ENCODE assay signal across 9 mouse cellular contexts in genomic region chr2:127363696-127364095, GRCm38 (mm10). TPM values are rescaled to one million over a fixed set of nuclear protein-coding genes. Genes with fewer than 3 reads are reported as not detected.
DNase-seq lines count a peak whose midpoint lies in the region; ATAC-seq lines count a peak whose summit lies in the region.
"Had no signal": no experiment of that assay in that cellular context is flagged by ENCODE, and none has a peak within 500 bp of the region (broad histone marks: within the 10 kb centered on the region; RNA-seq: fewer than 3 reads in every experiment).

No protein-coding gene starts in this region.

- H3K4me2 ChIP-seq in heart, embryonic 14.5 days (ENCODE audit: low read length), result peak overlapping the region; percentile 85
- peak overlapping the region; percentile 71 for H3K4me2 ChIP-seq in forebrain, embryonic 12.5 days

- WGBS in heart, embryonic 14.5 days, result 3% methylated on average over 20 of the region's 20 CpGs
- WGBS in forebrain, embryonic 12.5 days, result 6% methylated on average over 20 of the region's 20 CpGs

- H3K4me1 ChIP-seq in heart, embryonic 14.5 days (ENCODE audit: control insufficient read depth in 2 of 2, insufficient read depth in 2 of 2, low read length in 2 of 2), result peaks cover 0 to 7% of the 10 kb centered on the region in 2 experiments; a peak in 2 of 4 replicates
- H3K4me1 ChIP-seq in forebrain, embryonic 12.5 days, result peaks cover 14% of the 10 kb centered on the region

- peaks cover 62% of the 10 kb centered on the region for H3K27me3 ChIP-seq in heart, embryonic 14.5 days (ENCODE audit: control insufficient read depth, insufficient read depth, low read length)
- peaks cover 91% of the 10 kb centered on the region for H3K27me3 ChIP-seq in forebrain, embryonic 12.5 days

- H3K9ac ChIP-seq in heart, embryonic 14.5 days (ENCODE audit: low read length), result peak overlapping the region; percentile 53; the same call in 1 of the 2 replicates
- no peak overlapping the region for H3K9ac ChIP-seq in forebrain, embryonic 12.5 days

- no peaks in the 10 kb centered on the region for H3K9me3 ChIP-seq in heart, embryonic 14.5 days (ENCODE audit: control insufficient read depth, low read length)
- H3K9me3 ChIP-seq in forebrain, embryonic 12.5 days, result no peaks in the 10 kb centered on the region
- H3K9me3 ChIP-seq: G1E had no signal

- no peak for DNase-seq in heart, adult 9 months (ENCODE audit: low spot score in 2 of 2)
- DNase-seq in kidney, postnatal 10 days, result peak; percentile 48
- peak; percentile 29 for DNase-seq in neural tube, embryonic 10.5 days (ENCODE audit: extremely low spot score, low spot score)
- DNase-seq in layer of hippocampus, postnatal 36 days, result no peak
- no peak for DNase-seq in spleen, postnatal 10 days (ENCODE audit: low spot score in 2 of 2)
- no peak for DNase-seq in gastrocnemius, postnatal 4 days (ENCODE audit: low spot score in 2 of 2)

- no peak overlapping the region for H3K27ac ChIP-seq in heart, embryonic 14.5 days (replicated peaks in 1 of 2; ENCODE audit: control insufficient read depth in 1 of 2, insufficient read depth in 1 of 2, low read depth in 2 of 2, low read length in 2 of 2)
- H3K27ac ChIP-seq in forebrain, embryonic 12.5 days, result no peak overlapping the region

- ATAC-seq in heart, embryonic 14.5 days (ENCODE audit: insufficient number of reproducible peaks, insufficient read depth, low FRiP score, low read depth), result 0 out of 2 replicates have a peak, but pooled peaks have one; percentile 22
- no peak for ATAC-seq in forebrain, embryonic 12.5 days (ENCODE audit: low FRiP score)

- H3K4me3 ChIP-seq in heart, embryonic 14.5 days (ENCODE audit: control insufficient read depth in 1 of 2, insufficient read depth in 1 of 2, low read depth in 1 of 2, low read length in 2 of 2), result peak overlapping the region; percentile 35 to 45
- peak overlapping the region; percentile 42 for H3K4me3 ChIP-seq in forebrain, embryonic 12.5 days (replicated peaks)

- H3K36me3 ChIP-seq in heart, embryonic 14.5 days (ENCODE audit: control insufficient read depth, insufficient read depth, low read length), result no peaks in the 10 kb centered on the region
- no peaks in the 10 kb centered on the region for H3K36me3 ChIP-seq in forebrain, embryonic 12.5 days (replicated peaks)
- H3K36me3 ChIP-seq: G1E had no signal

RNA-seq across cellular contexts. Expression of gene Adra2b, which starts 0.7 kb away (rescaled TPM):
- 1.1 and 1.2 TPM in 2 replicates for polyA plus RNA-seq in heart, embryonic 14.5 days (2014; fragmentation: Nextera tagmentation; extraction: Ambion mirVana)
- 1.5 and 1.9 TPM in 2 replicates for polyA plus RNA-seq in forebrain, embryonic 12.5 days (2016; fragmentation: Nextera tagmentation; extraction: Ambion mirVana)
- total RNA-seq in layer of hippocampus, postnatal 36 days (2021), result under 1 TPM in 1 of 2 experiments, not detected in 1; 0.07 TPM
- 1 to 10 TPM in 1 of 2 experiments, under 1 TPM in 1; 0.96 to 1.2 TPM for total RNA-seq in gastrocnemius, postnatal 4 days (2021)
- polyA plus RNA-seq: G1E had no signal

RNA-seq across cellular contexts. Expression of gene Astl, which starts 25.3 kb away (rescaled TPM):
- not detected in 2 replicates for polyA plus RNA-seq in heart, embryonic 14.5 days (2014; fragmentation: Nextera tagmentation; extraction: Ambion mirVana)
- not detected in 2 replicates for polyA plus RNA-seq in forebrain, embryonic 12.5 days (2016; fragmentation: Nextera tagmentation; extraction: Ambion mirVana)
- not detected for total RNA-seq in layer of hippocampus, postnatal 36 days (2021)
- total RNA-seq in gastrocnemius, postnatal 4 days (2021), result under 1 TPM; 0.12 to 0.31 TPM
- polyA plus RNA-seq: G1E had no signal

RNA-seq across cellular contexts. Expression of gene Dusp2, which starts 27.7 kb away (rescaled TPM):
- 14.5 and 15.9 TPM in 2 replicates for polyA plus RNA-seq in heart, embryonic 14.5 days (2014; fragmentation: Nextera tagmentation; extraction: Ambion mirVana)
- 3.9 and 4.8 TPM in 2 replicates for polyA plus RNA-seq in forebrain, embryonic 12.5 days (2016; fragmentation: Nextera tagmentation; extraction: Ambion mirVana)
- total RNA-seq in layer of hippocampus, postnatal 36 days (2021), result 1 to 10 TPM in 1 of 2 experiments, under 1 TPM in 1; 0.53 to 1.1 TPM
- 1 to 10 TPM; 3.2 to 3.6 TPM for total RNA-seq in gastrocnemius, postnatal 4 days (2021)
- polyA plus RNA-seq: G1E had no signal

Comparison
In these comparisons a context has a peak if more than half of its experiments do, and no peak if none do; other contexts are left out.
1. DNase-seq: peak in kidney, postnatal 10 days (single experiment) and neural tube, embryonic 10.5 days (single experiment); none in heart, adult 9 months (0 of 2), layer of hippocampus, postnatal 36 days (0 of 2), spleen, postnatal 10 days (0 of 2) and gastrocnemius, postnatal 4 days (0 of 2).